Mouse (Mus musculus): ENCODE results near the gene Psapl1. TPM values are rescaled to one million over a fixed set of nuclear protein-coding genes. Genes with fewer than 3 reads are reported as not detected.
"Not testable (repeated sequence)": the region's sequence is repeated elsewhere in the genome, so short reads cannot be mapped to it uniquely, and the experiment has no call there.

The Psapl1 gene
- polyA plus RNA-seq, 1 experiment from 2014 or later: 0.17 TPM

GRCm38 (mm10) chr5:36225855-36226254 is 22.0 kb downstream of the Psapl1 start:
- H3K4me1 ChIP-seq (replicated peaks; ENCODE audit: control insufficient read depth, insufficient read depth, low read length): peaks cover 46% of the 10 kb centered on the region

GRCm38 (mm10) chr5:36226296-36226695 is 22.5 kb downstream of the Psapl1 start:
- DNase-seq (ENCODE audit: low spot score): no peak
- Histone ChIP-seq H3K4me3 (replicated peaks; ENCODE audit: low read length) (no peak overlapping the region), H3K9me3 (ENCODE audit: control insufficient read depth, low read length) (no peaks in the 10 kb centered on the region), H3K27me3 (ENCODE audit: control insufficient read depth, insufficient read depth, low read length) (no peaks in the 10 kb centered on the region), H3K36me3 (replicated peaks; ENCODE audit: control insufficient read depth, insufficient read depth) (no peaks in the 10 kb centered on the region), H3K9ac (no peak overlapping the region), H3K4me1 (replicated peaks; ENCODE audit: control insufficient read depth, insufficient read depth, low read length) (peaks cover 48% of the 10 kb centered on the region), H3K27ac (no peak overlapping the region), H3K4me2 (replicated peaks) (no peak overlapping the region)
- ATAC-seq (ENCODE audit: low FRiP score): no peak
- 67% methylated on average over 11 of the region's 11 CpGs for WGBS

More at GRCm38 (mm10) chr5:36225855-36226254, 22.0 kb downstream of the Psapl1 start:
- WGBS: 51% methylated on average over 7 of the region's 7 CpGs
- Histone ChIP-seq H3K9ac (no peak overlapping the region), H3K27me3 (ENCODE audit: control insufficient read depth, insufficient read depth, low read length) (no peaks in the 10 kb centered on the region), H3K4me3 (replicated peaks; ENCODE audit: low read length) (no peak overlapping the region), H3K36me3 (replicated peaks; ENCODE audit: control insufficient read depth, insufficient read depth) (no peaks in the 10 kb centered on the region), H3K4me2 (replicated peaks) (no peak overlapping the region), H3K27ac (no peak overlapping the region), H3K9me3 (ENCODE audit: control insufficient read depth, low read length) (no peaks in the 10 kb centered on the region)
- ATAC-seq (ENCODE audit: low FRiP score): no peak
- no peak for DNase-seq (ENCODE audit: low spot score)

GRCm38 (mm10) chr5:36228405-36229370 is 24.9 kb downstream of the Psapl1 start:
- no peak; the same call in 1 of the 2 replicates for ATAC-seq (ENCODE audit: low FRiP score)
- Histone ChIP-seq H3K9me3 (ENCODE audit: control insufficient read depth, low read length) (no peaks in the 10 kb centered on the region), H3K4me3 (replicated peaks; ENCODE audit: low read length) (no peak overlapping the region), H3K4me1 (replicated peaks; ENCODE audit: control insufficient read depth, insufficient read depth, low read length) (peaks cover 46% of the 10 kb centered on the region), H3K9ac (no peak overlapping the region), H3K36me3 (replicated peaks; ENCODE audit: control insufficient read depth, insufficient read depth) (no peaks in the 10 kb centered on the region), H3K27ac (peak overlapping the region; percentile 40; the same call in 1 of the 2 replicates), H3K4me2 (replicated peaks) (no peak overlapping the region), H3K27me3 (ENCODE audit: control insufficient read depth, insufficient read depth, low read length) (no peaks in the 10 kb centered on the region)
- DNase-seq (ENCODE audit: low spot score): no peak
- 36% methylated on average over 22 of the region's 23 CpGs for WGBS

- 0 out of 2 replicates have a peak overlapping the region, but pooled peaks have one; percentile 8 for H3K4me2 ChIP-seq (replicated peaks)
- peak overlapping the region; percentile 65 for H3K27ac ChIP-seq
- DNase-seq (ENCODE audit: low spot score) (no peak), ATAC-seq (ENCODE audit: low FRiP score) (peak; percentile 38; the same call in 1 of the 2 replicates)
- peaks cover 43% of the 10 kb centered on the region for H3K4me1 ChIP-seq (replicated peaks; ENCODE audit: control insufficient read depth, insufficient read depth, low read length)
- H3K9ac ChIP-seq: no peak overlapping the region
- WGBS: 40% methylated on average over 9 of the region's 9 CpGs
- H3K4me3 ChIP-seq (replicated peaks; ENCODE audit: low read length): no peak overlapping the region
- H3K9me3 ChIP-seq (ENCODE audit: control insufficient read depth, low read length): no peaks in the 10 kb centered on the region
- H3K36me3 ChIP-seq (replicated peaks; ENCODE audit: control insufficient read depth, insufficient read depth): no peaks in the 10 kb centered on the region
- no peaks in the 10 kb centered on the region for H3K27me3 ChIP-seq (ENCODE audit: control insufficient read depth, insufficient read depth, low read length)
These were observed 26.5 kb downstream of the Psapl1 start for GRCm38 (mm10) chr5:36230301-36230780.

- H3K36me3 ChIP-seq (replicated peaks; ENCODE audit: control insufficient read depth, insufficient read depth); ATAC-seq (ENCODE audit: low FRiP score); H3K4me2 ChIP-seq (replicated peaks); DNase-seq (ENCODE audit: low spot score); H3K4me1 ChIP-seq (replicated peaks; ENCODE audit: control insufficient read depth, insufficient read depth, low read length); H3K27me3 ChIP-seq (ENCODE audit: control insufficient read depth, insufficient read depth, low read length); H3K4me3 ChIP-seq (replicated peaks; ENCODE audit: low read length); H3K27ac ChIP-seq; H3K9me3 ChIP-seq (ENCODE audit: control insufficient read depth, low read length); H3K9ac ChIP-seq: not testable (repeated sequence)
- WGBS: 96% methylated on average over 7 of the region's 10 CpGs
These were observed 33.7 kb downstream of the Psapl1 start for GRCm38 (mm10) chr5:36237526-36237925.

- no peak overlapping the region for H3K4me2 ChIP-seq (replicated peaks)
- H3K27me3 ChIP-seq (ENCODE audit: control insufficient read depth, insufficient read depth, low read length): no peaks in the 10 kb centered on the region
- no peak overlapping the region for H3K4me3 ChIP-seq (replicated peaks; ENCODE audit: low read length)
- no peak for DNase-seq (ENCODE audit: low spot score)
- WGBS: 86% methylated on average over 3 of the region's 3 CpGs
- 0 out of 2 replicates have a peak, but pooled peaks cover 4% of the 10 kb centered on the region for H3K4me1 ChIP-seq (replicated peaks; ENCODE audit: control insufficient read depth, insufficient read depth, low read length)
- no peak overlapping the region for H3K9ac ChIP-seq
- ATAC-seq (ENCODE audit: low FRiP score): no peak
- no peak overlapping the region for H3K27ac ChIP-seq
- H3K9me3 ChIP-seq (ENCODE audit: control insufficient read depth, low read length): no peaks in the 10 kb centered on the region
- H3K36me3 ChIP-seq (replicated peaks; ENCODE audit: control insufficient read depth, insufficient read depth): no peaks in the 10 kb centered on the region
These were observed 44.2 kb downstream of the Psapl1 start for GRCm38 (mm10) chr5:36248022-36248421.

DNA sequence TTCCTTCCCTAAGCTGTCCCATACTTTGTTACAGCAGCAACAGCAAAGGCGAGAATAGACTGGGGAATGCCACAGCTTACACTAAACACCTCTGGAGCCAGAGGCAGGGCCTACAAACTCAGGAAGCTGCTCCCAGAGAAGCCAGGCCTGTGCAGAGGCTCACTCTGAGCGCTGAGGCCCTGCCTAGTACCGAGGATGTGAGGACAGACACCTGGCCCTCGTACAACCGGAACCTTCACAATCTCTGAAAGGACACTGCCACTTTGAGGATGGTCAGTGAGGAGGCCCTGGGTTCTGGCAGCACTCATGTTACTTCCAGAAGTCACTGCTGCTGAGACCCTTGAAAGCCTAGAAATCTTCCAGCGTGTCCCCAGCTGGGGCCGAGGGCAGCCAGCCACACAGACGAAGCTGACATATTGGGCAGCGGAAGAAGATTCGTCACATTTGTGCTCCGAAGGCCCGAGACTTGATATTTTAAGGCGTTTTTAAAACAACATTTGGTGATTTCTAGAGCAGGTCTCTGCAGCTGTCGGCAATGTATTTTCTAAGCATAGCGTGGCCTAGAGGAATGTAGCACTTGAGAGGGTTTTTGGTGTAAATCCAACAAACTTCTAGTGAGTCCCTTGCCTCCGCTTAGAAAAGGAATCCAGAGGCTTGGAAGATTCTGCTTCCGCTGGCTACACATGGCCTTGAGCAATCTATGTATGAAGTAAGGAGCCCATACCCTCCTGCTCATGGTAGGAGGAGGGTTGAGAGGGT is 49.1 kb downstream of the Psapl1 start:
- Histone ChIP-seq H3K27me3 (ENCODE audit: control insufficient read depth, insufficient read depth, low read length) (no peaks in the 10 kb centered on the region), H3K4me2 (replicated peaks) (no peak overlapping the region), H3K9me3 (ENCODE audit: control insufficient read depth, low read length) (no peaks in the 10 kb centered on the region), H3K9ac (no peak overlapping the region), H3K36me3 (replicated peaks; ENCODE audit: control insufficient read depth, insufficient read depth) (no peaks in the 10 kb centered on the region), H3K4me1 (replicated peaks; ENCODE audit: control insufficient read depth, insufficient read depth, low read length) (peaks cover 12% of the 10 kb centered on the region; the same call in 1 of the 2 replicates), H3K27ac (no peak overlapping the region), H3K4me3 (replicated peaks; ENCODE audit: low read length) (no peak overlapping the region)
- DNase-seq (ENCODE audit: low spot score): no peak
- WGBS: 91% methylated on average over 17 of the region's 17 CpGs
- no peak for ATAC-seq (ENCODE audit: low FRiP score)

- ATAC-seq (ENCODE audit: low FRiP score) (no peak), DNase-seq (ENCODE audit: low spot score) (no peak)
- Histone ChIP-seq H3K27me3 (ENCODE audit: control insufficient read depth, insufficient read depth, low read length) (no peaks in the 10 kb centered on the region), H3K27ac (no peak overlapping the region), H3K4me3 (replicated peaks; ENCODE audit: low read length) (no peak overlapping the region), H3K4me1 (replicated peaks; ENCODE audit: control insufficient read depth, insufficient read depth, low read length) (peaks cover 27% of the 10 kb centered on the region), H3K9me3 (ENCODE audit: control insufficient read depth, low read length) (no peaks in the 10 kb centered on the region), H3K36me3 (replicated peaks; ENCODE audit: control insufficient read depth, insufficient read depth) (no peaks in the 10 kb centered on the region), H3K4me2 (replicated peaks) (no peak overlapping the region), H3K9ac (no peak overlapping the region)
- WGBS: 54% methylated on average over 18 of the region's 18 CpGs
These were observed 51.1 kb downstream of the Psapl1 start for GRCm38 (mm10) chr5:36254642-36255516.

Data from hindbrain, embryonic 14.5 days (tissue).